Mouse (Mus musculus) heart, postnatal 25 days (tissue): ENCODE data around the gene Fbxw7. TPM values are rescaled to one million over a fixed set of nuclear protein-coding genes. Genes with fewer than 3 reads are reported as not detected.
A peak's percentile ranks its signal among the peaks of the same experiment; 100 is the strongest.

Source experiments
- DNase-seq: peaks from one replicate; pipeline ENCODE4 v3.0.0; 2022; ENCODE audit warnings: low spot score
- intact Hi-C: fragments of 180-260 bp; cut with DNase I; formaldehyde crosslinking; loops from one replicate; pipeline ENCODE4 v1.15.1; 2025
- total RNA-seq, 2 experiments: library from RNA; stranded (reverse); gene quantifications; 2 replicates each; pipeline ENCODE4 v1.2.3; 2021

The Fbxw7 gene
- total RNA-seq, 2 experiments from 2014 or later: 45.4 to 47.2 TPM

- intact Hi-C loops: no loop called here
- DNase-seq: no peak
Measured at GRCm38 (mm10) chr3:84935729-84936128, 120.7 kb downstream of the Fbxw7 start.

DNA sequence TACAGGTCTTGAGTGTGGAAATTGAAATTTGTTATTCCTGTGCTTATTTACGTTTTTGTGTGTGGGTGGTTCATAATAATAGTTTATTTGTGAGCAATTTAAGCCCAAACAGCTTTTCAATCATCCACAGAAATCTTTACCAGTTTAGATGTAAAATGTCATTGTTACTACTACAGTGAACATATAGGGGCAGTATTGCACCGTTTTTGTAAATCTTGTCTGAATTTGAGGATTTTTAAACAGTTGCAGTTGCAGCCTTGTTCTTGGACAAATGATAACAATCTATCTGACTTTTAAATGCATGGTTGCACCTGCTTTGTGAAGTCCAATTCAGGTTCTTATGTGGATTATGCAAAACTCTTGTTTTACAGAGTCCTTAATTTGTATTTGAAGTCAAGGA lies 121.2 kb downstream of the Fbxw7 start:
- intact Hi-C loops: no loop called here
- no peak for DNase-seq

- intact Hi-C loops: no loop called here
- DNase-seq: no peak
Measured at GRCm38 (mm10) chr3:84936956-84937355, 121.9 kb downstream of the Fbxw7 start.

DNA sequence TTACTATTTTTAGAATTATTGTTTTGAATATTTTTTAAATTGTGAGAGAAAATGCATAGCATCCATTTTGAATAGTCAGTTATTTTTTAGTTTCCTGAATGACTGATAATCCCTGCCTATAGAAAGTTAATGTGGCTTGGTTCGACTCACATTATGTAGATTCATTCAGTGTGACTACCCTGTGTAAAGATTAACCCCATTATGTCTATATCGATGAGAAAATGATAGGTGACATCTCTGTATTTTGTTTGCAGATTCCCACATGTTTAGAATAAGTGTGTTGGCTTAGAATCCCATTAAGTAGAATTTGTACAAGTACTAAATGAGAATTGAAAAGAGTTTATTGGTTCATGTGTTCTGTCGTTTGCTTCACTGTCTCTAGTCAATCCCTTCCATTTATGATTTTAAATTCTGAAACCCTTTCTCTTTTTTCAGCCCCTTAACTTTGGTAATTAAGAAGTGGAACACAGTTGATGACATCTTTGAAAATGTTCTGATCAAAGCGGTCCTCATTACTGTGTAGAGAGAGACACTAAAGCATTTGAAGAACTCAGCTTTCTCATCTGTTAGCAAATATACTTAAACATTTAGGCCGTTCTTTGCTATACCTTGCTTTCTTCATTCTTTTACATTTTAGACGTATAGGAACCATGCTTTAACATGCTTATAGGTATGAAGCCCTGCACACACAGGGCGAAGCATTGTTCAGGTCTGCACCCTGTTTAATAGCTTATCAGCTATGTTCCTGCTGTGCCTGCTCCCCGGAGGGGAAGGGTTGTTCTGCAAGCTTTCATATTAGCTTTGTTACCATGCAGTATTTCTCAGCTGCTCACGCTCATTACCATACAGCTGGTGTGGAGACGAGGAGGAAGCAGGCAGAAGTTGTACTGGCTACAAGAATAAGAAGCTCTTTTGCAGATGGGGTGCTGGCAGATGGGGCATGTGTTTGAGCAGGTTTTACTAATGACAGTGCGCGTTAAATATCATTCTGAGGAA lies 122.6 kb downstream of the Fbxw7 start:
- intact Hi-C loops: loop anchor here (2.0 kb wide), 1 partner anchor 17 kb away; no protein-coding TSS in a partner anchor
- no peak for DNase-seq

DNA sequence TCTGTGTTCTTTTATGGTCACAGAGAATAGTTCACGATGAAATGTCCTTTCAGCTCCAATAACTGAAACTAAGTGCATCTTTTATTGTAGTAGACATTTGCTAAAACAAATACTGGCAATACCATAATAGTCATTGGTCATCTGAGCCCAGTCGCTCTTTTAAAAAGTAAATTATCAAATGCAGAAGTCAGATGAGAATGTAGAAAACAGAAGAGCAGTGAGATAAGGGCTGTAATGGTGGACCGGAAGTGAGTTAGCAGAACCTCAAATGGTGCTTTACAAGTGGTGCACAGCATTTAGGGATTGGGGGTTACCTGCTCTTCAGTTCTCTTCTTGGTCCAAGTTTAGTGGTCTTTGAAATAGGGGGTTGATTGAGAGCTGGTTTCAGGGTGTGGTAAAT lies 129.9 kb downstream of the Fbxw7 start:
- DNase-seq: no peak
- intact Hi-C loops: no loop called here

DNA sequence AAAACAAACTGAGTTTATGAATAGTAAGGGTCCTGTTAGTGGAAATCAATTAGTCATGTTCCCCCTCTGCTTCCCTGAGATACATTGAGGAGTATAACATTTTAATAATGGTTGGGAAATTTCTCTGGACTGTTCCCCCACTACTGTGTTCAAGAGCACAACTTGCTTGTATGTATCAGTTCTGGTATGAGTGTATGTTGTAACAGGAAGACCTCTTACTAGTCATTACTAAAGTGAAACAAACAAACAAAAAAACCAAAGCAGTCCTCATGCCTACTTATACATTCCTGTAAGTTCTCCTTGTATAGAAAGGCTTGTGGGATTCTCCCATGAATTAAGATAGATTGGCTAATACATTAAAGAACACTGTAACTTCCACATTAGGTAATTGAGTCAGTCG lies 131.3 kb downstream of the Fbxw7 start:
- DNase-seq: no peak
- intact Hi-C loops: no loop called here

- intact Hi-C loops: no loop called here
- no peak for DNase-seq
Measured at GRCm38 (mm10) chr3:84949387-84949786, 134.3 kb downstream of the Fbxw7 start.

GRCm38 (mm10) chr3:84951698-84952097 lies 136.6 kb downstream of the Fbxw7 start:
- intact Hi-C loops: no loop called here
- DNase-seq: no peak

DNA sequence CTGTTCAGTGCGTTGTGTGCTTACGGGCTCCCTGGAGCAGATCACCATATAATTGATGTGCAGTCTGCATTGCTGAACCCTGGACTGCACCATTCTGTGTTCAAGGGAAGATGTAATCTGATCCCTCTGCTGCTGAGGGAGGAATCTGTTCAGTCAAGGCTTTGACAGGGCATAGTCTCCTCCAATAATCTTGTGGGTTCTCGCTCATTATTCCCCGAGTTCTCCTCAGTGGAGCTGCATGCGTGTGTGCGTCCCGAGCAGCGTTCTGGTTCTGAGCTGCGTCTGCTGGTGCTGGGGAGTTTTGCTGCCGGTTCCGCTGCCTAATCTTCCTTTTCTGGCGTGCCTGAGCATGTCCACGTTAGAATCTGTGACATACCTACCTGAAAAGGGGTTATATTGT lies 137.1 kb downstream of the Fbxw7 start:
- DNase-seq: peak; percentile 8
- intact Hi-C loops: no loop called here

GRCm38 (mm10) chr3:84952585-84953187 lies 137.6 kb downstream of the Fbxw7 start:
- no peak for DNase-seq
- intact Hi-C loops: no loop called here

DNA sequence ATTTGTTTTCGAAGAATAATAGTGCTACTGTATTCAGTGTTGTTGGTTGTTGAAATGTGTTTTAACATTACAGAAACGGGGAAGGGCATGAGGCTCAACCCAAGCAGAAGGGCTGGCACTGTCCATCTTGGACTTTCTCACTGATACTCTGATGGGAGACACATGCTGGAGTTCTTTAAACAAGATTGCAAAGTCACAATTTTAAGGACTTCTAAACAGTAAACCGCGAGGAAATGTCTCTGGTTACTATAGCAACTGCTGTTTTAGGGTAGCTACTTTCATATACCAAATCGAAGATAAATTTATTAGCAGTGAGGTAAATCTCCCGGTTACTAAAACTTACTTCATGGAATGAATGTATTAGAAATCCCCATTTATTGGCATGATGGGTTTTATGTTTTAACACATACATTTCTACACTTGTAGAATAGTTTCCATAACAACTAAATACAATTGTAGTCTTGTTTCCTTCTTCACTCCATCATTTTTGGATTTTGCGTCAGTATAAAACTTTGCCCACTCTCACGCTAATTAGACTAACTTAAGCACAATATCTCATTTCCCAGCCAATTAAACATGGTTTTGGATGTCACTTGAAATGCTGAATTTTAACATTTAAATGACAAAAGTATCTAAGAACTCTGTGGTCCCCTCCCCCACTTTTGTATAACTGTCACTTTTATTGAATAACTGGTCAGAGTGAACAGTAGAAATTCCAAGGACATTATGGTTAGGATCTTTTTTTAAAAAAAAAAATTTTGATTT lies 140.1 kb downstream of the Fbxw7 start:
- intact Hi-C loops: loop anchor here (2.0 kb wide), 1 partner anchor 16 kb away; no protein-coding TSS in a partner anchor

GRCm38 (mm10) chr3:84955857-84956256 lies 140.8 kb downstream of the Fbxw7 start:
- intact Hi-C loops: loop anchor here (2.0 kb wide), 1 partner anchor 17 kb away; no protein-coding TSS in a partner anchor

More for the DNA sequence above, 140.1 kb downstream of the Fbxw7 start:
- DNase-seq: no peak

GRCm38 (mm10) chr3:84965156-84965555 lies 150.1 kb downstream of the Fbxw7 start:
- DNase-seq: no peak
- intact Hi-C loops: no loop called here

More at GRCm38 (mm10) chr3:84955857-84956256, 140.8 kb downstream of the Fbxw7 start:
- DNase-seq: no peak

DNA sequence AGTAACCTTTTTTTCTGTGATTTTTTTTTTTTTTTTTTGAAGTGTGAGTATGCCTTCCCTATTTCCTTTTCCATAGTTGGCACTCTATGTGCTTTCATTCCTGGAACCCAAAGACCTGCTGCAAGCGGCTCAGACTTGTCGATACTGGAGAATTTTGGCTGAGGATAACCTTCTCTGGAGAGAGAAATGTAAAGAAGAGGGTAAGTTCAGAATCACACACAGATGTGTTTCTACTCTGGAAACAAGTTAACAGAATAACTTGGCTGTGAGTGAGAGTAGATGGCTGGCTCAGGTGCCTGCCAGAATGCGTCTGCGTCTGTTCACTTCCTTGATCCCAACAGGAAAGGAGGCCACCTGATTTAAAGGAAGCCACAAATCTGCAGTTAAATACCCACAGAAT lies 152.3 kb downstream of the Fbxw7 start:
- no peak for DNase-seq
- intact Hi-C loops: no loop called here

DNA sequence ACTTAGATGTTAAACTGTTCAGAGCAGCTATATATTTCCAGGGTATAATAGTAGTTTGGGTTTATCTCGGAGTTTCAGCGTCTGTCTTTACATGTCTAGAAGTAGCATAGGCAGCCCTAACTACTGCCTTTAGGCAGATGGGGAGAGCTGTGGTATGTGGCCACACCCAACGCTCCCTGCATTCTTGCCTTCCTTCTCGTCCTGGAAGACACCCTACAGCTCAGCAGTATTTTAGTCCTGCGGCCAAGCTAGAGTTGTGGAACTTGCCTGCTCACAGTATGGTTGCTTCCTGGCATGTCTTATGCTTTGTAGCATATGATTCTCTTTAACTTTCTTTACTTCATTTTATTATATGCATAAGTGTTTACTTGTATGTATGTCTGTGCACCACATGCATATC lies 156.5 kb downstream of the Fbxw7 start:
- intact Hi-C loops: no loop called here

DNA sequence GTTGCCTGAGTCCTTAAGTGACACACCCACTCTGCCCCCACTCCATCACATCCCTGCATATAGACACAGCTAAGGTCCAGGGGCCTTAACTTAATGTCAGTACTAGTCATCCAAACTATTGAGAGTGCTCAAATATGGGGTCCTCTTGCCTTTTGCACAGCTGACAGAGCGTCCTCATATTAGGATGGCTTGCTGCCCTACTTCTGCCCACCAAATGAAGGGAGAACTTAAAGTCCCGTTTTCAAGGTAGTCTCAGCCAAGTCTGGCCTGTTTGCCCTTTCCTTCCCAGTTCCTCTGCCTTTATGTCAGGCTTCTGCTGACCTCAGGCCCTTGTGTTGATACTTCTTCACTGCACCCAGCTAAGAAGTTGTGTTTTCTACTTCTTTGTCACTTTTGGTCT lies 157.8 kb downstream of the Fbxw7 start:
- no peak for DNase-seq
- intact Hi-C loops: no loop called here

More for the DNA sequence above, 156.5 kb downstream of the Fbxw7 start:
- DNase-seq: no peak

DNA sequence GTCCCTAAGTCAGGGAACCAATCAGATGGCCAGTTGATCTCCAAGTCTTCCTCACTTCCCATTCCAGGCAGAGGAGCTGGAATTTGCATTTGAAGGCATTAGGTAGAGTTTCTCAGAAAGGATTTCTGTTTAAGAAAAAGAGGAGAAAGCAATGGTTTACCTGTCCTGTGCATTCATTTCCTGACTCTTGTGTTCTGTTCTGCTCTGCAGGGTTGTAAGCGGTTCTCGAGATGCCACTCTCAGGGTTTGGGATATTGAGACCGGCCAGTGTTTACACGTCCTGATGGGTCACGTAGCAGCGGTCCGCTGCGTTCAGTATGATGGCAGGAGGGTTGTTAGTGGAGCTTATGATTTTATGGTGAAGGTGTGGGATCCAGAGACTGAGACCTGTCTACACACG lies 159.1 kb downstream of the Fbxw7 start:
- DNase-seq: no peak
- intact Hi-C loops: no loop called here

- DNase-seq: no peak
- intact Hi-C loops: no loop called here
Measured at GRCm38 (mm10) chr3:84978676-84979075, 163.6 kb downstream of the Fbxw7 start.

- intact Hi-C loops: no loop called here
- no peak for DNase-seq
Measured at GRCm38 (mm10) chr3:84980158-84980557, 165.1 kb downstream of the Fbxw7 start.

- DNase-seq: no peak
- intact Hi-C loops: no loop called here
Measured at GRCm38 (mm10) chr3:84982688-84983087, 167.6 kb downstream of the Fbxw7 start.
